Mouse (Mus musculus) heart, postnatal 0 days (tissue): ENCODE results near the gene Nup62. TPM values are rescaled to one million over a fixed set of nuclear protein-coding genes. Genes with fewer than 3 reads are reported as not detected.

Experiments used
- ATAC-seq: fragments of 200-750 bp; cut with Nextera tagmentation; 2 replicates; pipeline ENCODE4 v1.8.0; 2017; ENCODE audit warnings: low read depth, moderate number of reproducible peaks, moderate library complexity; ENCODE audit not compliant: insufficient read depth
- DNase-seq: peaks from one replicate; pipeline ENCODE4 v3.0.0-alpha.2; 2016; ENCODE audit warnings: low spot score
- H3K27ac ChIP-seq: fragments of 300-500 bp; sonication (generic); 2 replicates; pipeline ENCODE4 v1.5.1; 2014; ENCODE audit warnings: low read depth, mild to moderate bottlenecking
- H3K27me3 ChIP-seq: fragments of 300-500 bp; sonication (generic); 2 replicates; pipeline ENCODE4 v1.6.1; 2014; ENCODE audit warnings: low read length, mixed read lengths; ENCODE audit not compliant: control insufficient read depth, insufficient read depth
- H3K36me3 ChIP-seq: fragments of 300-500 bp; sonication (generic); replicated peaks from 2 replicates; pipeline ENCODE4 v1.6.1; 2014; ENCODE audit warnings: low read length, mixed read lengths; ENCODE audit not compliant: control insufficient read depth, insufficient read depth
- H3K4me1 ChIP-seq: fragments of 300-500 bp; sonication (generic); 2 replicates; pipeline ENCODE4 v1.6.1; 2014; ENCODE audit warnings: antibody characterized with exemption; ENCODE audit not compliant: control insufficient read depth, insufficient read depth
- H3K4me2 ChIP-seq: fragments of 300-500 bp; sonication (generic); 2 replicates; pipeline ENCODE4 v1.6.1; 2014; ENCODE audit warnings: low read depth, mild to moderate bottlenecking, low read length, moderate library complexity
- H3K4me3 ChIP-seq: fragments of 300-500 bp; sonication (generic); 2 replicates; pipeline ENCODE4 v1.5.1; 2014; ENCODE audit warnings: low read depth, low read length
- H3K9ac ChIP-seq: fragments of 300-500 bp; sonication (generic); replicated peaks from 2 replicates; pipeline ENCODE4 v1.6.1; 2014; ENCODE audit warnings: low read depth, low read length, mixed read lengths
- H3K9me3 ChIP-seq: fragments of 300-500 bp; sonication (generic); replicated peaks from 2 replicates; pipeline ENCODE4 v1.6.1; 2016; ENCODE audit warnings: low read length; ENCODE audit not compliant: control insufficient read depth
- CTCF ChIP-seq: IDR thresholded peaks from 2 replicates; pipeline ENCODE4 v1.5.1; 2016; ENCODE audit warnings: antibody characterized with exemption, control low read depth, low read depth
- EP300 ChIP-seq: IDR thresholded peaks from 2 replicates; pipeline ENCODE4 v1.6.1; 2016; ENCODE audit warnings: antibody characterized with exemption, low read depth
- WGBS: fragments of 180-500 bp; shearing (Covaris S2); extraction: QIAGEN DNeasy Blood & Tissue Kit; methylation state at CpG from one replicate; pipeline ENCODE4 v1.1.7; 2014; 5-methylcytosine and 5-hydroxymethylcytosine counted together
- polyA plus RNA-seq: library from polyadenylated mRNA; unstranded; fragments of >200 nt; fragmentation: Nextera tagmentation; extraction: Ambion mirVana; gene quantifications from 2 replicates; pipeline ENCODE4 v1.2.1, GENCODE M21; 2015
- total RNA-seq: library from RNA; depleted of rRNA; stranded (reverse); fragments of >200 nt; gene quantifications from 2 replicates; pipeline ENCODE4 v1.2.3, GENCODE M21; 2014; ENCODE audit warnings: low replicate concordance

Nup62 gene
- total and polyA plus RNA-seq, 2 experiments from 2014 or later, result 40.9 to 75.3 TPM

GRCm38 (mm10) chr7:44867010-44867702 lies 51.3 kb downstream of the Nup62 start:
- peaks cover 44% of the 10 kb centered on the region for H3K4me1 ChIP-seq
- 54% methylated on average over 19 of the region's 19 CpGs for WGBS
- no peak for DNase-seq

GRCm38 (mm10) chr7:44867802-44868201 lies 51.9 kb downstream of the Nup62 start:
- H3K27ac ChIP-seq, result peak overlapping the region; percentile 100

More at GRCm38 (mm10) chr7:44867010-44867702, 51.3 kb downstream of the Nup62 start:
- no peak for ATAC-seq
- peak overlapping the region; percentile 32 for H3K9ac ChIP-seq
- peak overlapping the region; percentile 100 for H3K27ac ChIP-seq
- peak overlapping the region; percentile 99 for H3K4me3 ChIP-seq
- H3K27me3 ChIP-seq, result no peaks in the 10 kb centered on the region
- TF ChIP-seq CTCF (no peak), EP300 (no peak)
- H3K9me3 ChIP-seq, result no peaks in the 10 kb centered on the region
- peaks cover 32% of the 10 kb centered on the region for H3K36me3 ChIP-seq
- peak overlapping the region; percentile 83 for H3K4me2 ChIP-seq

DNA sequence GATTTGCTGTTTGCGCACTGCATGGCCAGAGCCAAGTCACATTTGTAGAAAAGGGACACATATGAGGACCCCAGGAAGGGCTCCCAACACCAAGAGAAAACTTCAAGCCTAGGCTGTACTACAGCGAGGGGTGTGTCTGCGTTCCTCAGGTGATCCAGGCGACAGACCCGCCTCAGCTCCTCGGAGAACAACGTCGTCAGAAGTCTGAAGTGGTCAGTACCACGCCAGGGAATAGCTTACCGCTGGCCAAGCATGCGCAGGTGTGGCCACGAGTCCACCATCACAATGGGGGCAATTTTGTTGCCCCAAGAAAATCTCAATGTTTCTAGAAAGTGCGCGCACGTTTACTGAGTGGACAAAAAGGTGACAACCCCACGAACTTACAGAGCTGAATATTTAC lies 52.6 kb downstream of the Nup62 start:
- Histone ChIP-seq H3K4me2 (peak overlapping the region; percentile 83), H3K27me3 (no peaks in the 10 kb centered on the region), H3K4me3 (peak overlapping the region; percentile 99), H3K4me1 (peaks cover 50% of the 10 kb centered on the region), H3K9me3 (no peaks in the 10 kb centered on the region), H3K27ac (peak overlapping the region; percentile 100), H3K9ac (peak overlapping the region; percentile 96), H3K36me3 (peaks cover 19% of the 10 kb centered on the region)
- DNase-seq (no peak), ATAC-seq (no peak)
- TF ChIP-seq CTCF, result no peak
- TF ChIP-seq EP300, result no peak
- 8% methylated on average over 16 of the region's 16 CpGs for WGBS

More at GRCm38 (mm10) chr7:44867802-44868201, 51.9 kb downstream of the Nup62 start:
- Histone ChIP-seq H3K4me3 (peak overlapping the region; percentile 99), H3K4me1 (peaks cover 44% of the 10 kb centered on the region), H3K9me3 (no peaks in the 10 kb centered on the region), H3K27me3 (no peaks in the 10 kb centered on the region), H3K9ac (peak overlapping the region; percentile 96; the same call in 1 of the 2 replicates), H3K36me3 (peaks cover 26% of the 10 kb centered on the region), H3K4me2 (peak overlapping the region; percentile 83)
- WGBS, result 41% methylated on average over 9 of the region's 9 CpGs
- TF ChIP-seq EP300, result no peak
- no peak for TF ChIP-seq CTCF
- ATAC-seq (no peak), DNase-seq (no peak)

GRCm38 (mm10) chr7:44868919-44869696 lies 53.2 kb downstream of the Nup62 start:
- DNase-seq (no peak), ATAC-seq (peak; percentile 22)
- Histone ChIP-seq H3K4me2 (peak overlapping the region; percentile 83), H3K36me3 (peaks cover 13% of the 10 kb centered on the region), H3K4me3 (peak overlapping the region; percentile 99), H3K9me3 (no peaks in the 10 kb centered on the region), H3K27me3 (no peaks in the 10 kb centered on the region), H3K9ac (peak overlapping the region; percentile 96), H3K4me1 (peaks cover 50% of the 10 kb centered on the region), H3K27ac (peak overlapping the region; percentile 100)
- WGBS, result under 1% methylated on average over 83 of the region's 108 CpGs
- no peak for TF ChIP-seq CTCF
- TF ChIP-seq EP300, result no peak

DNA sequence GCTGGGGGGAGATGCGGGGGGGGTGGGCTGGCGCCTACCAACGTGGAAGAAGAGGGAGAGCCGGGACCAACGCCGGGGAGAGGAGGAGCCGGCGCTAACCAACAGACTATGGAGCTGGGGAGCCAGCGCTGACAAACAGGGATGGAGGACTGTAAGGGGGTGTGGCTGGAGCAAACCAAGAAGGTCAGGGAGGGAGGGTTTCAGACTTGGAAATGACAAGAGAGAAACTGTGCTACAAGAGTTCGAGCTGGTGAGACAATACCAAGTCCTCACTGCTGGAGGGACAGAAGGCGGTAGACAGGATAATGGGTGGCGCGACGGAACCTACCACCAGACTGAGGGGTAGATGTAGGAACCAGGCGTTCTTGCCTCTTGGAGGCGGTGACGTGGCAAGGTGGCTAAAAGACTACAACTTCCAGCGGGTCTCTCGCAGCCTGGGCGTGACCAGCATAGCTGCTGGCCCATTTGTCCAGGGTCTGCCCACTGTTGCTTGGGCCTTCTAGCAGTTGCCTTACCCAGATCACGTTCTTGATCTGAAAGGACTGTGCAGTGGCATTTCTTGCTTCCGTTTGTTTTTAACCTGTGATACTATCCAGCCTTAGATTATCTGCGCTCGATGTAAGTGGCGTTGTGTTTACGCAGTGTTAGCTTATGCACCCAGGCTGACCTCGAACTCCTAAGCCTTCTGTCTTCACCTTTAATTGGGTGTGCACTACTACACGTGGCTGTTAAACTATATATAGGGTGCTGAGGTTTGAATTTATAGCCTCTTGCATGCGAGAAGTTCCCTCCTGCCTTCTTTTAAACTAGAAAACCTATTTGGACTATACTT lies 54.0 kb downstream of the Nup62 start, which contains the start of gene Ptov1:
TSS of gene Ptov1 (minus strand) at position 92 of the 832 bp plus-strand sequence.
- H3K9me3 ChIP-seq, result no peaks in the 10 kb centered on the region
- TF ChIP-seq CTCF (no peak), EP300 (peak; percentile 4; the same call in 1 of the 2 replicates)
- no peaks in the 10 kb centered on the region for H3K27me3 ChIP-seq
- DNase-seq (peak; percentile 100), ATAC-seq (peak; percentile 89)
- peak within 1 kb of the TSS; percentile 96 for H3K9ac ChIP-seq
- H3K27ac ChIP-seq, result peak within 1 kb of the TSS; percentile 100
- H3K4me3 ChIP-seq, result peak within 1 kb of the TSS; percentile 99
- H3K4me2 ChIP-seq, result peak within 1 kb of the TSS; percentile 83
- WGBS, result 4% methylated on average over 29 of the region's 29 CpGs
- H3K4me1 ChIP-seq, result peaks cover 42% of the 10 kb centered on the region
- peaks cover 5% of the 10 kb centered on the region; the same call in 1 of the 2 replicates for H3K36me3 ChIP-seq
